Mouse (Mus musculus) kidney, postnatal 4 days (tissue): ENCODE data around the gene Hist1h3c.
"Not testable (repeated sequence)": the region's sequence is repeated elsewhere in the genome, so short reads cannot be mapped to it uniquely, and the experiment has no call there.

Source experiments
- DNase-seq, 2 experiments: peaks; one replicate each; pipeline ENCODE4 v3.0.0; 2021; ENCODE audit warnings: mixed read lengths in 2 of 2

The Hist1h3c gene

DNA sequence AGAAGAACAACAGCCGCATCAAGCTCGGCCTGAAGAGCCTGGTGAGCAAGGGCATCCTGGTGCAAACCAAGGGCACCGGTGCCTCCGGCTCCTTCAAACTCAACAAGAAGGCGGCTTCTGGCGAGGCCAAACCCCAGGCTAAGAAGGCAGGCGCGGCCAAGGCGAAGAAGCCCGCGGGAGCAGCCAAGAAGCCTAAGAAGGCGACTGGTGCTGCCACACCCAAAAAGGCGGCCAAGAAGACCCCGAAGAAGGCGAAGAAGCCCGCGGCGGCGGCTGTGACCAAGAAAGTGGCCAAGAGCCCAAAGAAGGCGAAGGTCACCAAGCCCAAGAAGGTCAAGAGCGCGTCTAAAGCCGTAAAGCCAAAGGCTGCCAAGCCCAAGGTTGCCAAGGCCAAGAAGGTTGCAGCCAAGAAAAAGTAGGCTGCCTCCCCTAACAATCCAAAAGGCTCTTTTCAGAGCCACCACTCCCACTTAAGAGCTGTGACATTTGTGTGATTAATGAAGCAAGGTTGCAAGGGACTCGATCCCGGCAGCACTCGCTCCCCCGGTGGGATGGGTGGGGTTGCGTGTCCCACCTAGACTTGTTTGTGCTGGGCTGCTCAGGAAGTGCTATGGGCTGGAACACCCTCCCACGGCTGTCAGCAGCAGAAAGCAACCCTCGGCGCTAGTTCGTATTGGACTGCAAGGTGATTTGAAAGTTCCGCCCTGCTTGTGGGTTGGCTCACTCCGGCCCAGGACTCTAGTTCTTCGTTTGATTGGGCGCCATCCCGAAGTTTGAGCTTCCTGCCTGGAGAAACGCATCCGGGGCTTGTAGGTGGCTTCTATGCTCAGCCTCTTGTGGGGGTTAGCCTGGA is 6.1 kb downstream of the Hist1h3c start:
- DNase-seq: peak; percentile 91 to 94

DNA sequence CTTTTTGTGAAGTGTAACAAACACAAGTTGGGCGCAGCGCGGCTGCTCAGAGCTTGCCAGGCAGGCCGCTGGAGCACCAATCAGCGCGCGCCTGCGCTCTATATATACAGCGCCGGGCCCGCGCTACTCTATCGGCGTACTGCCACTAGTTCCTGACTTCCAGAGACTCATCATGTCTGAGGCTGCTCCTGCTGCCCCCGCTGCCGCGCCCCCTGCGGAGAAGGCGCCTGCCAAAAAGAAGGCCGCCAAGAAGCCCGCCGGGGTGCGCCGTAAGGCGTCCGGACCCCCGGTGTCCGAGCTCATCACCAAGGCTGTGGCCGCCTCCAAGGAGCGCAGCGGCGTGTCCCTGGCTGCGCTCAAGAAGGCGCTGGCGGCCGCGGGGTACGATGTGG is 6.7 kb downstream of the Hist1h3c start, which contains the start of gene Hist1h1c:
Hist1h1c (plus strand) TSS at position 132 of the 392 bp plus-strand sequence.
- peak; percentile 91 to 95 for DNase-seq

DNA sequence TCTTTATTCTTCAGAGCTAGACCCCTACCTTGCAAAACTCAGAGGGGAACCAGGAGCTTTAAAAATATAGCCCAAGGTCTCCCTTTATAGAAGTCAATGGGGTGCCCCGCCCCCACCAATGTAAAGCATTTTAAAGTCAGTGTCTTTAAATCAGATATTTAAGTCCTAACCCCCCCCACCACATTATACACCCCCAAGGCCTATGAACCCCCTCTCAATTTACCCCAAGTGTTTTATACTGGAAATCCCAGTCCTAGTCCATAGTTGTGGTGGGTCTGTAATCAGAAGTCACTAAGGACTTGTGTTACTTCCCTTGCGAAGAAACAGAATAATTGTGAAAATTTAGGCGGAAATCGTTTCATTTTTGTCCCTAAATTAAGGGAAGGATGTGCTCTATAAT is 7.4 kb downstream of the Hist1h3c start:
- peak; percentile 28 to 46 for DNase-seq

DNA sequence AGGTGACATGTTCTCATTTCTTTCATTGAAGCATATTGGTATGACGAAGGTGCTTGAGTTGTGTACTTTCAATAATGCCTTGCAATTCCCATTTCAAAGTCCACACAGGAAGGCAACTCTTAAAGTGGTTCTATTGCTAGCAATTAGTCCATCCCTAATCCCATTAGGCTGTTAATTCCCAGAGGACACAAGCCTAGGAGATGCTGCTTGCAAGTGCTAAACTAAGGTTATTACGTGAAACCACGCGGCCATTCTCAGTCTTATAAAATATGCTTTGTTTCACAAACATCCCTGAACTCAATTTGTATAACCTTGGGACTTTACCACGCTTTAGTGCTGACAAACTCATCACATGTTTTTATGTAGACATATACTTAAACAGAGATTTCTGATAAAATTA is 8.3 kb downstream of the Hist1h3c start:
- DNase-seq: no peak

DNA sequence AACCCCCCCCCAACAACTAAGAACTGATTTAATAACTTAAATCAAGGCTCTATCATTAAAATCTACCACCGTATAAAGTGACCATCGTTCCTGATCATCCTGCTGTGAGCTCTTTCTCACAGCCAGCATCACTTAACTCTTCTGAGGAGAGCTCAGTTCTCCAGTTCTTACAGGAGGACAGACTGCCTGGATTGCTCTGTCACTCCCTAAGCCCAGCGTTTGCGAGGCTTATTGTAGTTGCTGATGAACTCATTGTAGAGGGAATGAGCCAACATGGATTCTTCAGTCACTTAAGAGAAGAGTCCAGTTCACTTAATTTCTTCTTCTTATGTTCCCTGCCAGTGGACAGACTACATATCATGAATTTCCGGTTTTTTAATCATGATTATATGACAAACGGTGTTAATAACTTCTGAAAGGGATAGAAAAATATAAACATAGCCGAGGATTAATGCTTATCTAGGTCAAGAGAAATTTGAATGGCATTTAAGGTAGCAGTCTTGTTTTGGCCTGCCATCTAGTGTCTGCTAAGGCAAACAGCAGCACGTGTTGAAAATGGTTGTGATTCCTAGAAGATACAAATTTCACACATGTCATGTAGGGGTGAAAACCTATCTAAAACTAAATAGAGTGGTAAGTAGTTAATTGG is 13.1 kb downstream of the Hist1h3c start:
- DNase-seq: peak; percentile 27 to 37

DNA sequence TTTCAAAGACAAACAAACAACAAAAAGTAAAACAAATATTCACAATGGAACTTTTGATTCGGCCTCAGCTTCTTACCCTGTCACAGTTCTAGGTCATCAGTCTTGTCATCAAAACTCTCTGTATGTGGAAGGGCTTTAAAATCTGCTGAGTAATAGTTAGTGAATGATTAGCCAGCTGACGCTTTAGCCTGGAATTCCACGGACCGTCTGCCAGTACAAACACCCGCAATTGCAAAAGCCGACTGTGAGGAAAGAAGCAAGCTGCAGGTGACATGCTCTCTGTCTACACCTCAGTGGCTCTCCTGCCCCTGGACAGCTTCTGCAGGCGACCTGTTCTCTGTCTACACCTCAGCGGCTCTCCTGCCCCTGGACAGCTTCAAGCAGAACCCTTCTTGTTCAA is 14.9 kb downstream of the Hist1h3c start:
- peak; percentile 40 to 51 for DNase-seq

DNA sequence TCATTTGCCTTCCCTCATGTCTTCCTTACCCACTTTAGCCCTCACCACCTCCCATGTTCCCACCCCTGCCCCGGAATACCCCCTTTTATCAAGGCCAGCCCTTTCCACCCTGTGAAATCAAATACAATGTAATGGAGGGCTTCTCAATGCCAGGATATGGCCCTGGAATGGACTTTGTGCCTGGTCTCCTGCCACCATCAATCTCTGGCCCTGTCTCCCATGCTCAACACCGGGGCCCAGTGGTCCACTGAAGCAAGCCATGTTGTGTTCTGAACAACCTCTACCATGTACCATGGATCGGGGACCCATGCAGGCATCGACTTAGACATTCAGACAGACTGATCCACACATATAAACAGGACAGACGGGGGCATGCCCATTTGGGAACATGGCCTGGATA is 15.7 kb downstream of the Hist1h3c start:
- no peak for DNase-seq

DNA sequence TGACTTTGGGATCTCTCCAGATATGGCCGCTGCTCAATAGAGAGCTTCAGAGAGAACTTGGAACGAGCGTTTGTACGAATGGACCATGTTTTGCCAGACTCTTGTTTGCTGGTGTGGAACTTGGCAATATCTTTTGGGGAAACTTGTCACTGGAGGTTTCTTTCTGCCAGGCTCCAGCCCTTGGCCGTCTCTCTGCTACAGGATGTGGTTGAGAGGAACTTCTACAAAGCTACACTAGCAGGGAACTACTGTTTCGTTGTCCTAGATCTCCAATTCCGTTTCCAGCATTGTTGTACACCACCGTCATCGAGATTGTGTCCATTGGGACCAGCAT is 16.2 kb downstream of the Hist1h3c start:
- no peak for DNase-seq

DNA sequence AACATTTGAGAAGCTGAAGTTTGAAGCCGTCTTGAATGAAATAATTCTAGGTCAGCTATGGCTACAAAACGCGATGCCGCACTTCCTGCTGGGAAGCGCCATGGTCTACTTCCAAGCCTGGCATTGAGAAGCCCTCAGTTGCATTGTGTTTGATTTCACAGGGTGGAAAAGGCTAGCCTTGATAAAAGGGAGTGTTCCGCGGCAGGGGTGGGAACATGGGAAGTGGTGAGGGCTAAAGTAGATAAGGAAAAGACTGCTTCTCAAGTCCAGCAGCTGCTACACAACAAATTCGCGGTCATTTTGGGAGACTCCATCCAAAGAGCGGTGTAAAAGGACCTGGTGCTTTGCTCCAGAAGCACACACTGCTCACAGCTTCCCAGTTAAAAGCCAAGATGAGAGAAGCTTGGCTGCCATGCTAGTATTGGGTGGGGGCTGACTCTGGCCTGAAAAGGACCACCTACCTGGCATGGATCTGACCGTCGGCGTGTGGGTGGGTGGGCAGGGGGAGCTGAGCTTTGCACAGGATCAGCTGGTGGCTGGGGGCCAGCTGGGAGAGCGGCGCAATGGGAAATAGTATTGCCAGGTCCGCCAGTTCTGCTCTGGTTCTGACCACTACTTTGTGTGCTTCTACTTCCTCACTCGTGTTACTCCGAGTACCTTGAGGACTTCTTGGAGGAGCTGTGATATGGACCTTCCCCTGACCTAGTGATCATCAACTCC is 16.8 kb downstream of the Hist1h3c start:
- no peak for DNase-seq

DNA sequence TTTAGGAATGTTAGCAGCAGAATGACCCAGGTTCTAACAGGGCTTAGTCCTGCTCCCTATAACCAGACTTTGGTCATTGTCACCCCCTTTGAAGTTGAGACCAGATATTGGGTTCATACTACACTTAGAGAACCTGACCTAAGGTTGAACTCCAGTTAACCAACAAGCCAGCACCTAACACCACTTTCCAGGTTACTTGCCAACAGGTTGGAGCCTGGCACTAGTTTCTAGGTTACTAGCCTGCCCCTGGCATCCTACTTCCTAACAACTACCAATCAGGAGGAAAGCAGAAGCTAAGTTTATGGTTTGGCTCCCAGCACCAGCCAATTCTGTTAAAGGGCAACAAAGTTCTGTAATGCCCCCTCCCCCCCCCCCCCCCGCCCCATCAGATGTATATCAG is 20.2 kb downstream of the Hist1h3c start:
- DNase-seq: no peak

DNA sequence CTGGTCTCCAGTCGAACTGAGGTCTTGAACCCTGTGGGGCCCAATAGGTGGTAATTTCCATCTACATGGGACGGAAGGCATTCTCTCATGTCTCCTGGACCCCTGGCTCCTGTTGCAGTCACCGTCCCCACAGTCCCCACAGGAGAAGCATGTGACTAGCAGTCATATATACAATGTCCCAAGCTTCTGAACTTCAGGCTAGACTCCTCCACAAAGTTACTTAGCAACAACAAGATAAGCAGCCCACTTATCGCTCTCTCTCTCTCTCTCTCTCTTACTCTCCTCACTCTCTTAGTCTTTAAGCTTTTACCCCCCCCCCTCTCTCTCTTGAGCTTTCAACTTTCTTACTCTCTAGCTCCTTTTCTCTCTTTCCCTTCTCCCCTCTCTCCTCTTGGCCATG is 21.2 kb downstream of the Hist1h3c start:
- DNase-seq: no peak

DNA sequence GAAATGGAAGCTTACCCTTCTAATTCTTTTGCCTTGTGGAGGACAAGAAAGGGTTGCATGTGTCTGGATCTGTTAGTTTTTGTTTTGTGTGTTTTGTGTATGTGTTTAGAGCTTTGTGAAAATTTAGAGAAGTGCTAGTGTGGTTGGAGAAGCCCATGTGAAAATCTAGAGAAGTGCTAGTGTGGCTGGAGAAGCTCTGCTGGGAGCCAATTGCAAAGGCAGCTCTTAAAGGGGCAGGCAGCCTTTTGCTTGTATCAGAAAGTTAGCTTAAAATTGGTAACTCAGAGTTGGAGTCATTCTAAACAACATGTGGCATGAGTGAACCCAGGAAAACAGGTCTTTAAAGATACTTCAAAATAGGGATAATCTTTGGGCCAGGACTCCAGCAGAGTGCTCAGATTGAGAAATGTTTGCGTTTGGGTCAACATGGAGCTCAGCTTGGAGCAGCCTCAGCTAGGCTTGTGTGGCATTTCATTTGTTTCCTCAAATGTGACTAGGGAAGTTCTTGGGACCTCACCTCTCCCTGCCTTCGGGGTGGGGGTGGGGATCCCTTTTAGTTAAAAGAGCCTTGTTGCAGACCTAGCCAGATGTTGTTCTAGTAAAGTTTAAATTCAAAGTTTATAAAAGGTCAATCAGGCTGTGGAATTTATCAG is 27.7 kb downstream of the Hist1h3c start:
- not testable (repeated sequence) for DNase-seq

DNA sequence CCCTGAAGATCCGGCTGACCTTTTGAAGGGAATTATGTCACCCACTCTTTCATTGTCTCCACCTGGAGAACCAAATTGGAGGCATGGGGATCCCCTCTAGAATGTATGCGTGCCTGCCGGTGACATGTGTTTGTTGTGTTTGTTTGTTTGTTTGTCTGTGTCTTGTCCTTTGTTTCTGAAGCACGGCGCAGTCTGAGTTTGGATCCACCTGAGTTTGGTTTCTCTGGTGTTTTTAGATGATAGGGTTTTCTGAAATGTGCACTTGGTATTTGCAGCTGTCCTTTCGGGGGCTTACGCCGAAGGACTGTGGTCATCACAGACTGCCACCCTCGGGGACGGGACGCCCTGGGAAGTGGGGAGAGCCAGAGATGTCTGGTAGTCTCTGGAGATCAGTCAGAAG is 28.2 kb downstream of the Hist1h3c start:
- DNase-seq: no peak

DNA sequence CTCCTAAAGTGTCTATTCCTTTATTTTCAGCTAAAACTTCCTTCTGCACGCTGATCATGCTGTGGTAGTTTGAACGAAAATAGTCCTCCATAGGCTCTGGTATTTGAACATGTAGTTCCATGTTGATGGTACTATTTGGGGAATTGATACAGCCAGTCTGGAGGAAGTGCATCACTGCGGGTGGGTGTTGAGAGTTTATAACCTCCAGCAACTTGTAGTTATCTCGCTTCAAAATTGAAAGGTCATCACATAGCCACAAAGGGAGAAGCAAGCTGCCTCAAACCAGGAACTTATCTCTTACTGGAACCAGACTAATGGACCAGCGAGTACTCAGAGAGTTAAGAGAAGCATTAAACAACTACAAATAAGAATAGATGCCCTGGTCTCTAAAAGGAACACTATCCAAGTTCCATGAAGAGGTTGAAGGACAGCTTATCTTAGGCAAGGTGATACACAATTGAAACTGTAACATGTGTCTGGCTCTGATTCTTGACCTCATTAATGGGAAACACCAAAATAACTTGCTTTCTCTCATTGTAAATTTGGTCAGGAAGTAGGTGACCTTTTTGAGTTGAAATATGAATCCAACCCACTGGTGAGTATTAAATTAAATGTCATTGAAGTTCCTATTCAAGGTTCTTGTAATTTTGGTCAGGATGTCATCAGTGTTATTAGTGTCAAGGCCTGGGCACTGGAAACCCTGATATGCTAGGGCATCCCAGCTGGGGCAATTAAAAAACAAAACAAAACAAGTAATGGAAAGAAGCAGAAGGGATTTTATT is 28.9 kb downstream of the Hist1h3c start:
- no peak for DNase-seq

DNA sequence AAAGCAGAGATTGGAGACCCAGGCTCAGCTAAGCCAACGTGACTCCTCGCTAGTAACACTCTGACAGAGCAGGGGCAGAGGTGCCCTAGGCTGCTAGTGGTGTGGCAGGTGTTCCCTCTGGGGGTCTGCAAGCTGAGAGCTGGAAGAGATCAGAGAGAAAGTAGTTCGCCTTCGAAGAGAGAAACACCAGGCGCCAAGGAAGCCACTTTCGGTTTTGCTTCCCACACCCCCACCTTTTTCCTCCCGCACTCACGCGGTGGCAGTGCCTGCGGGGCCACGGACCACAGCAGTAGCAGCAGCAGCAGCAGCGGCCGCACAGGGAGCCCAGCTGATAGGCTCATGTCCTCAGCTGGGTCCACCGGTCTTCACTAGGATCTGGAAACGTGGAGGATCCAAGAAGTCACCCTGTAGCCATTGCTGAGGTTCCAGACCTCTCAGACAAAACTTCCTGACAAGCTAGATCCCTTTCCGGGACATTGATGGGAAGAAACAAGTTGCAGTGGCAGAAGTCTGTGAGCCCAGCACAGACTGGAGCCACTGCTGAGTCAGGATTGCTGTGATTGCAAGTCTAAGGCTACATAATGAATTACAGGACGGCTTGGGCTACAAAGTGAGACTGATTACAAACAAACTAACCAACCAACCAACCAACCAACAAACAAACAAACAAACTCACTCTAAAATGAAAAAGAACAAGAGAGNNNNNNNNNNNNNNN is 34.9 kb downstream of the Hist1h3c start, which contains the start of gene Hfe:
Hfe (minus strand) TSS at position 481 of the 716 bp plus-strand sequence.
- DNase-seq: peak; percentile 61 to 76

DNA sequence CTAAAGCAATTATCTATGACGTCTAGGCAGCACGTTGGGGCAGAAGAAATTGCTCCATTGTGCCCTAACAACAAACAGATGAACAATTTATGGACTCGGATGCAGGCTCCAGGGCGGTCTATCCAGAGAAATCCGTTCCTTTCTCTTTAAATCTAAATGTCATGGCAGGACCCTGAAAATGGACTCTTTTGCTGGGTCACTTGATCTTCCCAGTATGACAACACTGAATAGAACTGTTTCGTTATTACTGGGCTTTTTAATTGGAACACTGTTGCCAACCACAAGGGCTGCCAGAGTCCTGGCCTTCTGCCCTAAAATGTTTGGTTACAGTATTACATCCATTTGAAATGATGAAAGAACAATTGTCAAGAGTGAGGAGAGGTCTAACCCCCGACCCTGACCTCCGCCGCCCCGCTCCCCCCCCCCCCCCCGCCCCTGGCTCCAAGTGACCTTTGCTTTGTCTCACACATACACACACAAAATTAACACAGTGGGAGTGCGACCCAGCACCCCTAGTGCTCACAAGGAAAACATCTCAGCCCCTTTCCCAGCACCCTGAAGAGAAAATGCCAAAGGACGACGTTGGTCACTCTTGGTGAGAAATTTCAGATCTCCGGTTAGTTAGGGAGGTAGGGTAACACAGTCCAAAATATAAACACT is 35.6 kb downstream of the Hist1h3c start:
- no peak for DNase-seq

DNA sequence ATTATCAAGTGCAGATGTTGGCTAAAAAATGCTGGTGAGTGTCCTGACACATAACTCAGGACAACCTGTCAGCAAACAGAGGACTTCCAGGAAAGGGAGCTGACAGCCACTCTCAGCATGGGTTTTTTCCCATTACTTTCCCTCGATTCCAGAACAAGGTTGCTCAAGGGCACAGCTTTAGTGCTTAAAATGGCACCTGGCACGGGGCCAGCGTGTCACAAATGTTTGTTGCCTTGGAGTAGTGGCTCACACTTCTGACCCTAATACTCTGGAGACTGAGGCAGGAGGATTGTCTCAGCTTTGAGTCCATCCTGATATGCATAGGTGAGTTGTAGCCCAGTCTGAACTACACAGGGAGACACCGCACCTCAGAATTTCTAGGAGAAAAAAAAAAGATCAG is 36.7 kb downstream of the Hist1h3c start:
- no peak for DNase-seq

DNA sequence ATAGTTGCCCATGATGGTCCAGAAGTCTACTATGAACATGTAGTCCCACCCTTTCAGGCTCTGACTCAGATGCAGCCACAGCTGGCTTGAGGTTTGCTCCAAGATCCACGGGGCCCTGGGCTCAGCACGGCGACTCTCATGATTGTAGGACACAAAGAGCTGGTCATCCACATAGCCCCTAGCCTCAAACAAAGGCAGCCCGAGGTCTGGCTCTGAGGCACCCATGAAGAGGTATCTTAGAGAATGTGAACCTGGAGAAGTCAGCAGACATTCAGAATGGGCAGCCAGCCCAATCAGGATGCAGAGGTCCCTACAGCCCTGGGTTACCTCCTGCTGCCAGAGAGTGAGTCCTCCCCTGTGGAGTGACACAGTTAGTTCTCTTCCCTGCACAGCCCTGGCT is 37.4 kb downstream of the Hist1h3c start:
- no peak for DNase-seq

DNA sequence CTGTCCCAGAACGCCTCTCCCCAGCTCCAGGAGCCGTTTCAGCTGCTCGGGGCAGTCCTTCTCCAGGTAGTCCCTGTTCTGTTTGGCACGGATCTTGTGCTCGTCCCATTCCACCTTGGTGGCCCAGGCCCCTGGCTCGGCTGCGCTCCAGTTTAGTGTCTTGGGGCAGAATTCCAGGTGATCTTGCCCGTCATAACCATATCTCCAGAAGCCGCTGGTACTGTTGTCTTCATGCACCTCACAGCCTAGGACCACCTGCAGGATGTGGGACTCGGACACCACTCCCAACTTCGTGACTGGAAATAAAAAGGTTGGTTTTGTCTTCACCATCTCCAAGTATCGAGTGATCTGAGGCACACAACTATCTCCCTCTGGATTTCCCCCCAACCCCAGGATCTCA is 38.6 kb downstream of the Hist1h3c start:
- no peak for DNase-seq

DNA sequence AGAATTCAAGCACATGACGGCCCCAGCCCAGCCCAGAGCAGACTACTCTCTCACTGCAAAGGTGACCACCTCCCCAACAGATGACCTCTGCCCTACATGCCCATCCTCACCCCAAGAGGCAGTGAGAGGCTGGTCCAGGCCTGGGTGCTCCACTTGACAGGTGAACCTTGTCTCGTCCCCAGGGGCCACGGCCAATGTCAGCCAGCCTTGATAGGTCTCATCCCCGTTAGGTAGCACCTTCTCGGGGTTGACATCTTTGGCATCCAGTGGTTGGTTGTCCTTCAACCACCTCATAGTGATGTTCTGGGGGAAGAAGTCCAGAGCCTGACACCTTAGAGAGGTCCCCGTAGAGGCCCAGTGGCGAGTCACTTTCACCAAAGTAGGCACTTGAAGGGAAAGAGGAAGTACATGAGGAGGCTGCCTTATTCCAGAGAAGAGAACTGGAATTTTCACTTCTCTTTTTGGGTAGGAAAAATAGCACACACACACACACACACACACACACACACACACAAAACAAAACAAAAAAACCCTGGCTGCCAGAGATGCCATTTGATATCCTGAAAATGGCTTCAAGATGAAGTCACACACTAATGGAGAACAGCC is 39.5 kb downstream of the Hist1h3c start:
- no peak for DNase-seq

DNA sequence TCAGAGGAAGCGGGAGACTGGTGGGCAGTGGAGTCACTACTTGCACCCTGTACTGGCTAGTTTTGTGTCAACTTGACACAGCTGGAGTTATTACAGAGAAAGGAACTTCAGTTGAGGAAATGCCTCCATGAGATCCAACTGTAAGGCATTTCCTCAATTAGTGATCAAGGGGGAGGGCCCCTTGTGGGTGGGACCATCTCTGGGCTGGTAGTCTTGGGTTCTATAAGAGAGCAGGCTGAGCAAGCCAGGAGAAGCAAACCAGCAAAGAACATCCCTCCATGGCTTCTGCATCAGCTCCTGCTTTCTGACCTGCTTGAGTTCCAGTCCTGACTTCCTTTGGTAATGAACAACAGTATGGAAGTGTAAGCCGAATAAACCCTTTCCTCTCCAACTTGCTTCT is 42.6 kb downstream of the Hist1h3c start:
- not testable (repeated sequence) for DNase-seq
